Mouse (Mus musculus): ENCODE data around the gene Lrrc59. TPM values are rescaled to one million over a fixed set of nuclear protein-coding genes. Genes with fewer than 3 reads are reported as not detected.

Lrrc59 gene
- polyA plus RNA-seq, 1 experiment from 2014 or later = 168 TPM

- no peak overlapping the region for H3K4me2 ChIP-seq (replicated peaks)
- H3K4me3 ChIP-seq (replicated peaks) = no peak overlapping the region
Measured at GRCm38 (mm10) chr11:94610744-94611740, 18.5 kb upstream of the Lrrc59 start.

GRCm38 (mm10) chr11:94614603-94615002 lies 15.0 kb upstream of the Lrrc59 start:
- Histone ChIP-seq H3K9ac (replicated peaks) (no peak overlapping the region), H3K27ac (no peak overlapping the region), H3K9me3 (0 out of 2 replicates have a peak, but pooled peaks cover 3% of the 10 kb centered on the region), H3K4me3 (replicated peaks) (no peak overlapping the region), H3K27me3 (0 out of 2 replicates have a peak, but pooled peaks cover 7% of the 10 kb centered on the region), H3K4me2 (replicated peaks) (no peak overlapping the region), H3K4me1 (replicated peaks) (0 out of 2 replicates have a peak, but pooled peaks cover 6% of the 10 kb centered on the region), H3K36me3 (no peaks in the 10 kb centered on the region)
- no peak for ATAC-seq
- WGBS = 80% methylated on average over 4 of the region's 4 CpGs

More at GRCm38 (mm10) chr11:94610744-94611740, 18.5 kb upstream of the Lrrc59 start:
- 71% methylated on average over 4 of the region's 4 CpGs for WGBS
- Histone ChIP-seq H3K9me3 (0 out of 2 replicates have a peak, but pooled peaks cover 4% of the 10 kb centered on the region), H3K27ac (no peak overlapping the region), H3K4me1 (replicated peaks) (0 out of 2 replicates have a peak, but pooled peaks cover 6% of the 10 kb centered on the region), H3K36me3 (no peaks in the 10 kb centered on the region), H3K27me3 (0 out of 2 replicates have a peak, but pooled peaks cover 4% of the 10 kb centered on the region), H3K9ac (replicated peaks) (no peak overlapping the region)
- ATAC-seq = no peak

- Histone ChIP-seq H3K4me1 (replicated peaks) (0 out of 2 replicates have a peak, but pooled peaks cover 6% of the 10 kb centered on the region), H3K4me2 (replicated peaks) (no peak overlapping the region), H3K27me3 (0 out of 2 replicates have a peak, but pooled peaks cover 7% of the 10 kb centered on the region), H3K36me3 (no peaks in the 10 kb centered on the region), H3K9me3 (0 out of 2 replicates have a peak, but pooled peaks cover 3% of the 10 kb centered on the region), H3K4me3 (replicated peaks) (no peak overlapping the region), H3K27ac (no peak overlapping the region), H3K9ac (replicated peaks) (no peak overlapping the region)
- 14% methylated on average over 4 of the region's 4 CpGs for WGBS
- peak; percentile 56 for ATAC-seq
Measured at GRCm38 (mm10) chr11:94615494-94615893, 14.1 kb upstream of the Lrrc59 start.

GRCm38 (mm10) chr11:94617646-94618045 lies 11.9 kb upstream of the Lrrc59 start:
- WGBS = 89% methylated on average over 2 of the region's 2 CpGs
- Histone ChIP-seq H3K9ac (replicated peaks) (no peak overlapping the region), H3K27ac (no peak overlapping the region), H3K4me2 (replicated peaks) (no peak overlapping the region), H3K36me3 (no peaks in the 10 kb centered on the region), H3K27me3 (0 out of 2 replicates have a peak, but pooled peaks cover 7% of the 10 kb centered on the region), H3K4me1 (replicated peaks) (0 out of 2 replicates have a peak, but pooled peaks cover 6% of the 10 kb centered on the region), H3K9me3 (0 out of 2 replicates have a peak, but pooled peaks cover 3% of the 10 kb centered on the region), H3K4me3 (replicated peaks) (no peak overlapping the region)
- no peak for ATAC-seq

GRCm38 (mm10) chr11:94620766-94621457 lies 8.7 kb upstream of the Lrrc59 start:
- 0 out of 2 replicates have a peak, but pooled peaks cover 3% of the 10 kb centered on the region for H3K9me3 ChIP-seq
- H3K4me2 ChIP-seq (replicated peaks) = no peak overlapping the region
- 52% methylated on average over 6 of the region's 6 CpGs for WGBS
- no peak overlapping the region for H3K4me3 ChIP-seq (replicated peaks)
- ATAC-seq = no peak
- no peak overlapping the region for H3K9ac ChIP-seq (replicated peaks)
- no peaks in the 10 kb centered on the region for H3K4me1 ChIP-seq (replicated peaks)
- no peaks in the 10 kb centered on the region for H3K36me3 ChIP-seq
- 0 out of 2 replicates have a peak, but pooled peaks cover 3% of the 10 kb centered on the region for H3K27me3 ChIP-seq
- H3K27ac ChIP-seq = no peak overlapping the region

GRCm38 (mm10) chr11:94621458-94621852 lies 8.1 kb upstream of the Lrrc59 start:
- H3K9ac ChIP-seq (replicated peaks) = no peak overlapping the region
- H3K4me2 ChIP-seq (replicated peaks) = no peak overlapping the region
- no peaks in the 10 kb centered on the region for H3K36me3 ChIP-seq
- H3K27me3 ChIP-seq = 0 out of 2 replicates have a peak, but pooled peaks cover 3% of the 10 kb centered on the region
- no peak overlapping the region for H3K27ac ChIP-seq
- H3K9me3 ChIP-seq = 0 out of 2 replicates have a peak, but pooled peaks cover 3% of the 10 kb centered on the region
- no peak overlapping the region for H3K4me3 ChIP-seq (replicated peaks)
- no peaks in the 10 kb centered on the region for H3K4me1 ChIP-seq (replicated peaks)
- ATAC-seq = no peak

- Histone ChIP-seq H3K9me3 (no peaks in the 10 kb centered on the region), H3K27me3 (0 out of 2 replicates have a peak, but pooled peaks cover 3% of the 10 kb centered on the region), H3K9ac (replicated peaks) (no peak overlapping the region), H3K4me3 (replicated peaks) (no peak overlapping the region), H3K4me2 (replicated peaks) (no peak overlapping the region), H3K36me3 (no peaks in the 10 kb centered on the region), H3K27ac (no peak overlapping the region), H3K4me1 (replicated peaks) (no peaks in the 10 kb centered on the region)
- no peak for ATAC-seq
- WGBS = 77% methylated on average over 2 of the region's 2 CpGs
Measured at GRCm38 (mm10) chr11:94622162-94622561, 7.4 kb upstream of the Lrrc59 start.

- 0% methylated on average over 27 of the region's 28 CpGs for WGBS
Measured at GRCm38 (mm10) chr11:94629884-94630198, 274 bp downstream of the Lrrc59 start.

GRCm38 (mm10) chr11:94630199-94631011 lies 838 bp downstream of the Lrrc59 start:
- peak; percentile 56 for ATAC-seq
- Histone ChIP-seq H3K9ac (replicated peaks) (peak overlapping the region; percentile 95), H3K36me3 (peaks cover 36% of the 10 kb centered on the region), H3K4me1 (replicated peaks) (peaks cover 16% of the 10 kb centered on the region), H3K27me3 (no peaks in the 10 kb centered on the region), H3K4me2 (replicated peaks) (peak overlapping the region; percentile 92), H3K4me3 (replicated peaks) (peak overlapping the region; percentile 98), H3K9me3 (no peaks in the 10 kb centered on the region), H3K27ac (peak overlapping the region; percentile 72)
- WGBS = 14% methylated on average over 26 of the region's 26 CpGs

More at GRCm38 (mm10) chr11:94629884-94630198, 274 bp downstream of the Lrrc59 start:
- Histone ChIP-seq H3K27me3 (no peaks in the 10 kb centered on the region), H3K4me1 (replicated peaks) (peaks cover 16% of the 10 kb centered on the region), H3K36me3 (peaks cover 30% of the 10 kb centered on the region), H3K4me2 (replicated peaks) (peak overlapping the region; percentile 92), H3K4me3 (replicated peaks) (peak overlapping the region; percentile 98), H3K27ac (peak overlapping the region; percentile 72), H3K9ac (replicated peaks) (peak overlapping the region; percentile 95), H3K9me3 (no peaks in the 10 kb centered on the region)
- peak; percentile 81 for ATAC-seq

- no peak overlapping the region for H3K9ac ChIP-seq (replicated peaks)
- H3K27ac ChIP-seq = no peak overlapping the region
- no peak overlapping the region for H3K4me2 ChIP-seq (replicated peaks)
- WGBS = over 99% methylated on average over 5 of the region's 5 CpGs
- no peak for ATAC-seq
- no peak overlapping the region for H3K4me3 ChIP-seq (replicated peaks)
- peaks cover 51% of the 10 kb centered on the region for H3K36me3 ChIP-seq
- H3K4me1 ChIP-seq (replicated peaks) = peaks cover 16% of the 10 kb centered on the region
- no peaks in the 10 kb centered on the region for H3K27me3 ChIP-seq
- no peaks in the 10 kb centered on the region for H3K9me3 ChIP-seq
Measured at GRCm38 (mm10) chr11:94631969-94632368, 2.4 kb downstream of the Lrrc59 start.

GRCm38 (mm10) chr11:94632988-94633387 lies 3.4 kb downstream of the Lrrc59 start:
- WGBS = 92% methylated on average over 8 of the region's 8 CpGs
- H3K36me3 ChIP-seq = peaks cover 62% of the 10 kb centered on the region
- H3K4me1 ChIP-seq (replicated peaks) = peaks cover 16% of the 10 kb centered on the region
- H3K27ac ChIP-seq = no peak overlapping the region
- H3K9ac ChIP-seq (replicated peaks) = no peak overlapping the region
- H3K9me3 ChIP-seq = no peaks in the 10 kb centered on the region
- H3K27me3 ChIP-seq = no peaks in the 10 kb centered on the region
- no peak for ATAC-seq
- no peak overlapping the region for H3K4me3 ChIP-seq (replicated peaks)
- H3K4me2 ChIP-seq (replicated peaks) = no peak overlapping the region

All from midbrain, embryonic 13.5 days (tissue).